Mouse (Mus musculus) liver, embryonic 11.5 days (tissue): Measurements from ENCODE around the gene Lrrc75b. TPM values are rescaled to one million over a fixed set of nuclear protein-coding genes. Genes with fewer than 3 reads are reported as not detected.

Experiments
- ATAC-seq: fragments of 200-750 bp; cut with Nextera tagmentation; replicated peaks from 2 replicates; pipeline ENCODE4 v1.8.0; 2017; ENCODE audit warnings: moderate number of reproducible peaks, mild to moderate bottlenecking, moderate TSS enrichment, moderate library complexity; ENCODE audit not compliant: low FRiP score
- DNase-seq: peaks from one replicate; pipeline ENCODE4 v3.0.0-alpha.2; 2017; ENCODE audit warnings: low spot score
- H3K27ac ChIP-seq: fragments of 300-500 bp; sonication (generic); 2 replicates; pipeline ENCODE4 v1.5.1; 2014; ENCODE audit warnings: mild to moderate bottlenecking, low read depth, low read length, control low read depth
- H3K27me3 ChIP-seq: fragments of 300-500 bp; sonication (generic); replicated peaks from 2 replicates; pipeline ENCODE4 v1.6.1; 2014; ENCODE audit warnings: low read length, mixed read lengths; ENCODE audit not compliant: control insufficient read depth, insufficient read depth
- H3K36me3 ChIP-seq: fragments of 300-500 bp; sonication (generic); 2 replicates; pipeline ENCODE4 v1.6.1; 2014; ENCODE audit warnings: mild to moderate bottlenecking, low read length, moderate library complexity, mixed read lengths; ENCODE audit not compliant: control insufficient read depth, insufficient read depth
- H3K4me1 ChIP-seq: fragments of 300-500 bp; sonication (generic); replicated peaks from 2 replicates; pipeline ENCODE4 v1.6.1; 2014; ENCODE audit warnings: low read length, mixed read lengths; ENCODE audit not compliant: control insufficient read depth, insufficient read depth
- H3K4me2 ChIP-seq: fragments of 300-500 bp; sonication (generic); 2 replicates; pipeline ENCODE4 v1.6.1; 2014; ENCODE audit warnings: mild to moderate bottlenecking, control low read depth, moderate library complexity
- H3K4me3 ChIP-seq: fragments of 300-500 bp; sonication (generic); 2 replicates; pipeline ENCODE4 v1.5.1; 2014; ENCODE audit warnings: low read depth, low read length, control low read depth
- H3K9ac ChIP-seq: fragments of 300-500 bp; sonication (generic); 2 replicates; pipeline ENCODE4 v1.6.1; 2014; ENCODE audit warnings: low read depth, low read length, control low read depth
- H3K9me3 ChIP-seq: fragments of 300-500 bp; sonication (generic); 2 replicates; pipeline ENCODE4 v1.6.1; 2016; ENCODE audit warnings: low read length, inconsistent platforms, mixed read lengths; ENCODE audit not compliant: control insufficient read depth
- WGBS: fragments of 180-500 bp; shearing (Covaris S2); extraction: QIAGEN DNeasy Blood & Tissue Kit; methylation state at CpG from one replicate; pipeline ENCODE4 v1.1.7; 2014; 5-methylcytosine and 5-hydroxymethylcytosine counted together
- polyA plus RNA-seq: library from polyadenylated mRNA; unstranded; fragments of >200 nt; fragmentation: Nextera tagmentation; extraction: Ambion mirVana; gene quantifications from 2 replicates; pipeline ENCODE4 v1.2.1, GENCODE M21; 2014

The Lrrc75b gene
- polyA plus RNA-seq, 1 experiment from 2014 or later = 0.52 TPM

GRCm38 (mm10) chr10:75564687-75565265, 4.6 kb upstream of the Lrrc75b start:
- H3K4me2 ChIP-seq = no peak overlapping the region

GRCm38 (mm10) chr10:75562596-75562995, 2.5 kb upstream of the Lrrc75b start:
- H3K36me3 ChIP-seq = no peaks in the 10 kb centered on the region
- ATAC-seq (no peak), DNase-seq (no peak)
- H3K4me3 ChIP-seq = no peak overlapping the region
- no peaks in the 10 kb centered on the region for H3K9me3 ChIP-seq
- H3K27me3 ChIP-seq = peaks cover 45% of the 10 kb centered on the region
- H3K27ac ChIP-seq = no peak overlapping the region
- H3K4me1 ChIP-seq = peaks cover 19% of the 10 kb centered on the region
- no peak overlapping the region for H3K4me2 ChIP-seq
- H3K9ac ChIP-seq = no peak overlapping the region
- WGBS = 76% methylated on average over 8 of the region's 8 CpGs

More at GRCm38 (mm10) chr10:75564687-75565265, 4.6 kb upstream of the Lrrc75b start:
- H3K9me3 ChIP-seq = no peaks in the 10 kb centered on the region
- peaks cover 22% of the 10 kb centered on the region for H3K4me1 ChIP-seq
- no peak overlapping the region for H3K4me3 ChIP-seq
- no peak overlapping the region for H3K9ac ChIP-seq
- H3K27ac ChIP-seq = no peak overlapping the region
- H3K36me3 ChIP-seq = no peaks in the 10 kb centered on the region
- H3K27me3 ChIP-seq = peaks cover 25% of the 10 kb centered on the region
- DNase-seq (no peak), ATAC-seq (no peak)
- 64% methylated on average over 12 of the region's 12 CpGs for WGBS

DNA sequence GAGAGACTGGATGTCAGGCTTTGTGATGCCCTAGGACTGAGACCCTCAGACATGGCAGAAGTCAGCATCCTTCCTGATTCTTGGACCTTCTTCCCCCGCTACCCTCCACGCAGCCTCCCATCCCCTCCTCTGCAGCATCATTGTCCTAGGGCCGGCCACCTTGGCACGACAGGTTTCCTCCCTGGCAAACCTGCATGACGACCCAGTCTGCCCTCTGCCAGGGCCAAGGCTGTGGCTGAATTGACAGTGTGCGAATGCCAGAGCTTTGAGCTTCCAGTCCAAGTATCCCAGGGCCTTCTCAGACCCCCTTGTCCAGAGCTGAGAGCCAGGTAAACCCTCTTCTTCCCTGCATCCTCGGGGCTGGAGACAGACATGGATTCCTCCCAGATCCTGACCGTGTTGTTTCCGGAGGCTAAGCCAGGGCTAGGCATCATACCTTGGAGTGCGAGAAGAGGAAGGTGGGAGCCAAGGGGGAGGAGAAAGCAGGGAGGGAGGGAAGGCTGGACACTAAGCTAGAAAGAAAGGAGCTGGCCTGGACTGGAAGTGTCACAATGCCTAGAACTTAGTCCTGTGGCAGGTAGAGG, 1.0 kb upstream of the Lrrc75b start, which contains the start of gene Ggt1:
Gene Ggt1, plus strand, starts transcription at position 534 of the 584 bp plus-strand sequence.
- DNase-seq (no peak), ATAC-seq (no peak)
- Histone ChIP-seq H3K4me1 (peaks cover 19% of the 10 kb centered on the region), H3K4me2 (peak within 1 kb of the TSS; percentile 85), H3K27ac (no peak within 1 kb of the TSS), H3K4me3 (peak within 1 kb of the TSS; percentile 56; the same call in 1 of the 2 replicates), H3K9ac (no peak within 1 kb of the TSS), H3K9me3 (no peaks in the 10 kb centered on the region), H3K36me3 (no peaks in the 10 kb centered on the region), H3K27me3 (peaks cover 45% of the 10 kb centered on the region)
- 50% methylated on average over 10 of the region's 10 CpGs for WGBS

- Histone ChIP-seq H3K36me3 (no peaks in the 10 kb centered on the region), H3K4me2 (peak overlapping the region; percentile 85), H3K4me1 (peaks cover 16% of the 10 kb centered on the region), H3K27me3 (peaks cover 45% of the 10 kb centered on the region), H3K9me3 (no peaks in the 10 kb centered on the region), H3K9ac (no peak overlapping the region), H3K27ac (no peak overlapping the region), H3K4me3 (peak overlapping the region; percentile 56; the same call in 1 of the 2 replicates)
- WGBS = 13% methylated on average over 6 of the region's 6 CpGs
- ATAC-seq = no peak
- DNase-seq = no peak
Observed at GRCm38 (mm10) chr10:75560549-75560899, 394 bp upstream of the Lrrc75b start.

DNA sequence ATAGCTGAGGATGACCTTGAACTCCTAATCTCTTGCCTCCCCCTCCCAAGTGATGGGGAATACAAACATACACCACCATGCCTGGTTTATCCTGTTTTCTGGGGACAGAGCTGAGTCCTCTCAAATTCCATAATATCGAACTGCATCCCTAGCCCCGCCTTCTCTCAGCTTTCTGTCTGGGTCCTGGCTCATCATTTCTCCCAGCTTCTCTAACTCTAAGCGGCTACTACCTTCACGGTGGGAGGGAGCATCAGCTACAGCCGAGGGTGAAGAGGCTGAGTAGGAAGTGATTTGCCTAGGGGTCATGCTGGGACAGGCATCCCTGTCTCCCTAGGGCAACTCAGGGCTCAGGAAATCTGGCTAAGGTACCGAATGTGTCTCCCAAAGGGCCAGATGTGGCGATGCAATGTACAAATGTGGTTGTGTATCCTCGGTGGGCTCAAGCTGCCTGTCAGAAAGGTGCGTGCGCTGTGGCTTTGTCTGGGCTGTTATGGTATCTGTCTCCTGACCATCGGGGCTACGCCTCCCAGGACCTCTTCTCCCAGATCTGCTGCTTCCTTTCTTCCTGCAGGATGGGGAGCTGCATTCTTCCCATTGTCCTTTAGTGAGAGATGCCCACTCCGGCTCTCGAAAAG, 972 bp downstream of the Lrrc75b start:
- DNase-seq = no peak

GRCm38 (mm10) chr10:75558515-75558914, 1.6 kb downstream of the Lrrc75b start:
- H3K4me1 ChIP-seq = peaks cover 9% of the 10 kb centered on the region; the same call in 1 of the 2 replicates
- no peak for DNase-seq
- no peaks in the 10 kb centered on the region for H3K9me3 ChIP-seq
- H3K9ac ChIP-seq = no peak overlapping the region
- no peak overlapping the region for H3K27ac ChIP-seq
- no peaks in the 10 kb centered on the region for H3K36me3 ChIP-seq
- H3K27me3 ChIP-seq = peaks cover 45% of the 10 kb centered on the region
- H3K4me2 ChIP-seq = no peak overlapping the region
- ATAC-seq = no peak
- 27% methylated on average over 3 of the region's 3 CpGs for WGBS
- H3K4me3 ChIP-seq = no peak overlapping the region

More for the DNA sequence above, 972 bp downstream of the Lrrc75b start:
- WGBS = 8% methylated on average over 14 of the region's 14 CpGs
- no peak overlapping the region; the same call in 1 of the 2 replicates for H3K9ac ChIP-seq
- H3K4me3 ChIP-seq = peak overlapping the region; percentile 56
- H3K36me3 ChIP-seq = no peaks in the 10 kb centered on the region
- H3K9me3 ChIP-seq = no peaks in the 10 kb centered on the region
- no peak overlapping the region for H3K27ac ChIP-seq
- H3K4me2 ChIP-seq = peak overlapping the region; percentile 85
- ATAC-seq = no peak
- peaks cover 45% of the 10 kb centered on the region for H3K27me3 ChIP-seq
- H3K4me1 ChIP-seq = peaks cover 13% of the 10 kb centered on the region; the same call in 1 of the 2 replicates

GRCm38 (mm10) chr10:75556026-75556425, 4.1 kb downstream of the Lrrc75b start:
- peaks cover 33% of the 10 kb centered on the region for H3K27me3 ChIP-seq
- H3K4me2 ChIP-seq = no peak overlapping the region
- no peak overlapping the region for H3K27ac ChIP-seq
- H3K4me1 ChIP-seq = peaks cover 9% of the 10 kb centered on the region; the same call in 1 of the 2 replicates
- DNase-seq (no peak), ATAC-seq (no peak)
- WGBS = 71% methylated on average over 9 of the region's 9 CpGs
- no peak overlapping the region for H3K9ac ChIP-seq
- no peaks in the 10 kb centered on the region for H3K9me3 ChIP-seq
- H3K4me3 ChIP-seq = no peak overlapping the region
- no peaks in the 10 kb centered on the region for H3K36me3 ChIP-seq

GRCm38 (mm10) chr10:75555557-75555956, 4.6 kb downstream of the Lrrc75b start:
- ATAC-seq = no peak
- H3K36me3 ChIP-seq = no peaks in the 10 kb centered on the region
- H3K9ac ChIP-seq = no peak overlapping the region
- peaks cover 9% of the 10 kb centered on the region; the same call in 1 of the 2 replicates for H3K4me1 ChIP-seq
- H3K4me2 ChIP-seq = no peak overlapping the region
- DNase-seq = no peak
- H3K27me3 ChIP-seq = peaks cover 28% of the 10 kb centered on the region
- H3K9me3 ChIP-seq = no peaks in the 10 kb centered on the region
- WGBS = 75% methylated on average over 6 of the region's 6 CpGs
- H3K27ac ChIP-seq = no peak overlapping the region
- no peak overlapping the region for H3K4me3 ChIP-seq
